Mouse (Mus musculus): ENCODE measurements at regions not wholly inside any gene's neighbourhood (a gene's known extent, or its start where the extent isn't known, plus 50 kb on each side); places are given as distances from the start of the nearest gene placed in this dataset.

- DNase-seq = no peak
Measured at GRCm38 (mm10) chr1:119364901-119365300, 57.1 kb downstream of the Inhbb start.

GRCm38 (mm10) chr1:119358096-119358495 is 64.0 kb downstream of the Inhbb start:
- no peak for DNase-seq

DNA sequence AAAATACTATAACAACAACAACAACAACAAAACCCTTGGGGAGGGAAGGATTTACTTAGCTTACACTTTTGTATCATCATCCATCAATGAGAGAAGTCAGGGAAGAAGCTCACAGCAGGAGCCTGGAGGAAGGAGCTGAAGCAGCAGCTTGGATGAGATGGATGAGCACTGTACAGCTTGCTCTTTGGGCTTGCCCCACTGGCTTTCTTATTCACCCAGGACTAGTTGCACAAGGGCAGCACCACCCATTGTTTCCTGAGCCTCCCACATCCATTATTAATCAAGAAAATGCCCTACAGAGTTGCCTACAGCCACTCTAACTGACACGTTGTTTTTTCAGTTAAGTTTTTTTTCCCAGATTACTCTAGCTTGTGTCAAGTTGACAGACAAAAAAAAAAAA is 65.1 kb downstream of the Inhbb start:
- no peak for DNase-seq

GRCm38 (mm10) chr1:119355456-119355855 is 66.6 kb downstream of the Inhbb start:
- DNase-seq = no peak

DNA sequence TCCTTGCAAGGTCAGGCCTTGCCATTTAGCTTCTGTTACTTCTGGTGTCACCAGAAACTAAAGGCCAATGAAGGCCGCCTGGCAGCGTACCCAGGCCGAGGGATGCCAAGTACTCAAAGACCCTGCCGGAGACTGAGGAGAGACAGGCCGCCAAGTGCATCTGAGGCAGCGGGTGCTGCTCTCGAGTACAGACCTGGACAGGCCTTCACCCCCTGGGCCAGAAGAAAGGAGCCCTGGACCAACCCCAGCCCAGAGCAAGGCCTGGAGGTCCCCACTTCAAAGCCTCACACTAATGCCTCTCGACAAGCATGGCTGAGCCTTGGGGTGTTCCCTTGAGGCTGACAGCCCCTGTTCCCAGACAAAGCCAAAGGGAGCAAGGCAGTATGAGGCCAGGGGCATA is 70.5 kb downstream of the Inhbb start:
- peak; percentile 46 to 70 for DNase-seq

DNA sequence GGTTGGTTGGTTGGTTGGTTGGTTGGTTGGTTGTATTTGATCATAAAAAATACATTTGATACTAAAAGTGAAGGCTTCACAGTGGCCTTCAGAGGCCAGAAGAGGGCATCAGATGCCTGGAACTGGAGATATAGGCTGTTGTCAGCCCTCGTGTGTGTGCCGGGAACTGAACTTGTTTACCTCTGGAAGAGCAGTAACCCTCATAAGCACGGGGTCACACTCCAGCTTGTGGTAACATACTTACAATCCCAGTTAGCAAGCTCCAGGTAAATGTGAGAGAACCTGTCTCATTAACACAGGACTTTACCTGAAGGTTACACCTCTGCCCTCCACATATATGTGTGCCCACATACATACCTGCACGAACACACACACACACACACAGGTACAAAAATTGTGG is 71.2 kb downstream of the Inhbb start:
- no peak for DNase-seq

- DNase-seq = no peak
Measured at GRCm38 (mm10) chr1:119350296-119350695, 71.8 kb downstream of the Inhbb start.

DNA sequence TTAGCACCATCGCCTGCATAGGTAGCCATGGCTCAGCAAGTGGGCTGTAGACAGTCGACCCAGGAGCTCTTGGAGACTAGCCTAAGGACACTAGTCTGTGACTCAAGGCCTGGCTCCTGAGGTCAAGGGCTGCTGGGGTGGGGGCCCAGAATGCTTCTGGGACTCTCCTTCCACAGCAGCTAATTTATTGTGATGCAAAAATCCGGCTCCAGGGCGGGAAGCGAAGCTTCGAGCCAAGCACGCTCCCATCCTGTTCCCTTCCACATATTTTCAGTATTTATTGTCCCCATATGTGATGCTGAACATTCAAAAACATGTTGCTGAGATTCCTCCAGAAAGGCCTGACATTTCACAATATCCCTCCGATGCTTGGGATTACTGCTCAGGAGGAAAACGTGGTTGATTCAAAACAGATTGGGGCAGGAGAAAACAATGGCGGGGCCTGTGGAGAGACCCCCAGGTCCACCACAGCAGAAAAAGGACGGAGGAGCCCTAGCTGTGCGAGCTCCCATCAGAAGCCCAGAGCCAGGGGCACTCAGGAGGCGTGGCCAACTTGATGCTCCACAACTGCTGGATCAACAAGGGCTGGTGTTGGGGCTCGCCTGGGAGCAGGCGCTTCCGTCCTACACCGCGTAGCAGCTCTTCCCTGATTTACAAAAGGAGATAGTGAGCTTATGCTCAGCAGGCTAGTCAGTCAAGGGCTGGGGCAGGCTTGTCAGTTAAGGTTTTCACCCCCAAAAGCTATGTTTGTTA is 73.4 kb downstream of the Inhbb start:
- no peak for DNase-seq

- no peak for DNase-seq
Measured at GRCm38 (mm10) chr1:119347749-119348148, 74.3 kb downstream of the Inhbb start.

DNA sequence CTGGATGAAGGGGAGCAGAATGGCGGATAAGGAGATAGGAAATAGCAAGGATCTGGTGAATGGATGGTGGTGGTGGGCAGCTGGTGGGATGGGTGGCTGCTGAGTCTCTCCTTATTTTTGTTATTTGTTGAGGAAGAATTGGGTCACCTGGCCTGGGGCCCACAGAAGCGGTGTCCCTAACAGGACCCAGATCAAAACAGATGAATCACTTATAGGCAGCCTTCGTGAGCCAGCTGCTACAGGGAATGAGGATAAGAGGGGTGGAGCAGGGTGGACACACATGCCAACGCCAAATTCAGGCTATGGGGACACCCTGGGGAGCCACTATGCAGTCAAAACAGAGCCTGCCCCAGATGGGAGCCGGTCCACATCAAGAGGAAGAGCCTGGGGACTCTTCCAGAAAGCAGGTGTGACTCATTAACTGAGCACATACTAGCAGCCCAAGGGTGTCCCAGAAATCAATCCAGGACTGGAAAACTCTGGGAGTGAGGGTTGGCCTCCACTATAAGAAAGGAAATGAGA is 75.4 kb downstream of the Inhbb start:
- no peak for DNase-seq

DNA sequence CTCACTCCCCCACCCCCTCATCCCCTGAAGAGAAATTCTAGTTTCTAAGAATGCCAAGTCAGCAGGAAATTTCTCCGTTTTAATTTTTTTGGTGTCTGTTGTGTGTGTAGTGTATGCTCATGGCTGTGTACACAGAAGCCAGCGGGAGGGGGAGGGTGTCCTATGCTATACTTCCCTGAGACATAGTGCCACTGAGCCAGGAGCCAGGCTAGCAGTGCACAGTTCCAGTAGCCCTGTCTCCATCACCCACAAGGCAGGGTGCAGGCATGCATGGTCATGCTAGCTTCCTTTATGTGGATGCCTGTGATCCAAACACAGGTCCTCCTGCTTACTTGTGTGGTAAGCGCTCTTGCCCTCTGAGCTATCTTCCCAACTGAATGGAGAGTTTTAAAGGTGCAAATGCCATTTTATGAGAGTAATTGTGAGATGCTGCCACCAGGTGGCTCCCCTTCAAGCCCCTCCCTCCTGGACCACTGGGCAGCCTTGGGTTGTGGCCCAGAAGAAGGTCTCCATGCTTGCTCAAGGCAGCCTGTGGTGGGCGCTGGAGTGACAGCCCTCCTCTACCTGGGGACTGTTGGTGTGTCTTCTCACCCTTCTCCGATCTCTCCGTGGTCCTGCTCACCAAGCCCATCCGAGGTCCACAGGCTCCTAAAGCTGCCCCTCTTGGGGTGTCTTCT is 76.8 kb downstream of the Inhbb start:
- peak; percentile 42 to 46 for DNase-seq

GRCm38 (mm10) chr1:119344046-119344445 is 78.0 kb downstream of the Inhbb start:
- no peak for DNase-seq

GRCm38 (mm10) chr1:119335171-119335570 is 86.9 kb downstream of the Inhbb start:
- no peak for DNase-seq

DNA sequence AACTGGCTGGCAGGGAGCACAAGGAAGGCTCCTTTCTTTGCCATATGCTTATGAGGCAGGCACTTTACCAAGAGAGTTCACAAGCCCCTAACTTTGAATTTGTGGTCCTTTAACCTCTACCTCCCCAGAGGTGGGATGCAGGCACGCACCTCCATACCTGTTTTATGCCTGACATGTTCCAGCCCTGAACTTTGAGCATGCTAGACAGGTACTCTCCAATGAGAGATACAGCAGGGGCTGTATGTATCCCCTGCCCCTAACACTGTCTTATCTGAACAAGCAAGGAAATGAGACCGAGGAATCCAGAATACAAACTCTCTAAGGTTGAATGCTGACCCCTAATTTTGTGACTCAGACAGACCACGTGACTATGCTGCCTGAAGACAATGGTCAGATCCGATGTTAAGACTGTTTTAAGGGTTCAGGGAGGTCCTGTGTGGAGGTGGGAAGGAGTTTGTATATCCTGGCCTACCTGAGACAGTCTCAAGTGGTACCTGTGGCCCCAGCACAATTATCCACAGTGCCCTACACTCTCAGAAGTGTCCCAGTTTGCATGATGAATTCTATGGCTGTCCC is 91.2 kb downstream of the Inhbb start:
- DNase-seq = no peak

DNA sequence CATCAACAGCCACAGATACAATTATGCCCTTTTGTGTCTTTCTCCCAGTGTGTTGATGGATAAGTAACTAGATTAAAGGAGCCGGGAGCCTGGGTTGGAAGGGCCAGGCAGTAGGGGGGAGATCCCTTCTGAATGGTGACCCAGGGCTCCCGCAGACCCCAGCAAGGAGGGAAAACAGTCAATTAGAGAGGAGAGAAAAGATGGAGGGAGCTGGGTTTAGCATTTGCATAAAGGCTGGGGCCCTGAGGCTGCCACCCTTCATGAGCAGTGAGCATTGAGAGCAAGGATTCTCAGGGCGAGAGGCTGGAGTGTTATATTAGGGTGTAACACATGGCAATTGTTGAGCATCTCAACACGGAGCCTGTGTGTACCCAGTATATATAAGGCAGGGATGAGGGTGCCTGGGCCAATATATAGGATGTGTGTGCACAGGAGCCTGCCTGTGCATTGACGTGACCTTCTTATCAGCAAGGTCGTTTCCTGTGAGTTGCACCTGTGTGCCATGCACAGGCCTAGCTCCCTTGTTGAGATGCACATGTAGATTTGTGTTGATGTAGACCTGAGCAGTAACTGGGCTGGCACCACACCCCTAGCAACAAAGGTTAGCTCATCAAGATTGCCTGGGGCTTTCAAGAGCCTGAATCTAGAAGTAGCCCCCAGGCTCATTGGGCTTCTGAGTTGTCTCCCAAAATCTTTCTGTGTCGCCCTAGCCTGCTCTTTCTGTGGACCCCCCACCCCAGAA is 92.2 kb downstream of the Inhbb start:
- no peak for DNase-seq

DNA sequence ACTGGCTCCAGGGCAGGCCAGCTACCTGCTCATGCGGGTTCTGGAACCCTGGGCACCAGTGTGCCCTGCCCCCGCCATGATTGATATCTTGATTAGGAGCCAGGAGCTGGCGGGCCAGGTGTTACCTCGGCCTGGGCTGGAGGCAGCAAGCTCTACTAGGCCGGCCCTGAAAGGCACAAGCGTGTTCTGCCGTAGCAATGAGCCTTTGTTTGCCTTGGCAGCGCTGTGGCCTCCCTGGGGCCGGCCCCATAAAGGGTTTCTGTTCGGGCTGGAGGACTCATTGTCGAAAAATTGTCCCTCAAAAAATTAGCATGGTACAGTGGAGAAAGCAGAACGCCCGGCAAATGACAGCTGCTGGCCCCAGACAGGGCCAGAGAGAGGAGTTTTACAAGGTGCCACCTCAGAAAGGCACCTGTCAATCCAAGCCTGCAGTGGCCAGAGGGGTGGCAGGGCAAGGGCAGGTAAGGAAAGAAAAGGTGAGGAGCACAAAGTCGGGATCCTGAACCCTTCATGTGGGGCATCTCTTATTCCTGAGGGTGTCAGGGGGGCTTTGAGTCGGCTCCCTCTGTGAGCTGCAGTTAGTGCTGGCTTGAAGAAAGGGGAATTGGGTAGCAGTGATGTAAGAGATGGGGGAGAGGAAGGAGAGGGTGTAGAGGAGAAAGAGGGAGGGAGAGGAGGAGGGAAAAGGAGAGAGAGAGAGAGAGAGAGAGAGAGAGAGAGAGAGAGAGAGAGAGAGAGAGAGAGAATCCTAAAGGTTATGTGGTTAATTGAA is 92.9 kb downstream of the Inhbb start:
- DNase-seq = peak; percentile 67 to 76

- no peak for DNase-seq
Measured at GRCm38 (mm10) chr1:119324551-119324950, 97.5 kb downstream of the Inhbb start.

DNA sequence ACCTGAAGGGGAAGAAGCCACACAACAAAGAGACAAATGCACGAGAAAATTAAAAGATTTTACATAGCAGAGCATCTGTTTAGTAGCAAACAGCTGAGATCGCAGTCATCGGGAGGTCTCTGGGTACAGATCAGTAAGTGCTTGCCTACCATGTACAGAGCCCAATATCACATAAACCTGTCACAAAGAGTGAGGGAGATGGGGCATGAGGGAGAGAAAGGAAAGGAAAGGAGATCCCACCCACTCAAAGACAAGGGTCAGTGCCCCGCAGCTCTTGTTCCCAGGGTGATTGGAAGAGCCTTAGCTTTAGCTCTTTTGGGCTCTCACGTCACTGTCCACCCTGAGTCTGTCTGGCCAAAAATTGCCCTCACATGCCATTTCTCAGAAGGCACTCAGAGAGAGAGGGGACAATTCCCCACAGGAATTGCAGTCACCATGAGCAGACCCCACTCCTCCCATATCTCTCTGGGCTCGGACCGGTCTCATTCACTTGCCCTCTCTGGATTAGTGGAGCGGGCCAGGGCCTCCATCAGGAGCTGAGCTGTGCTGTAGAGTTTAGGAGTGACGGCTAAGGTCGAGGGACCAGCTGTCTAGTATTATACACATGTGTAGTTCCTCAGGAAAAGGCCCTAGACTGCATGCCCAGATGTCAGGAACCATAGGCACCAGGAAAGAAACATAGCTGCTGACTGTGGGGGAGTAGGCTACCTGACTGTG is 99.6 kb downstream of the Inhbb start:
- DNase-seq = no peak

DNA sequence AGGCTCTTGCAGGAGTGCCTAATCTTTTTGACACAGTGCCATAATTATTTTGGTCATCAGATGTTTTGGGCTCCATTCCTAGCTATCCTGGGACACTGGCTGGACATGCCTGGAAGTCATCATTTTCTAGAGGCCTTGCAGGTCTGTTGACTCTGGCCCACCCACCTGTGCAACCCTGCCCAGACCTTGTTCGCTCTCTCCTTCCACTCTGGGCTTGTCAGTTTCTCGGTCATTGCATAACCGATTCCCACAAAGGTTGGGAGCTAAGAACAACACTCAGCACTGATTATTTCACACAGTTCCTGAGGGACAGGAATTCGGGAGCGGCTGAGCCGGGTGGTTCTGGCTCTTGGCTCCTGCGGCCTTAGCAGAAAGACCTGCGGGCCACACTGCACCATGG is 100.2 kb downstream of the Inhbb start:
- no peak for DNase-seq

- no peak for DNase-seq
Measured at GRCm38 (mm10) chr1:119317006-119317405, 105.0 kb downstream of the Inhbb start.

DNA sequence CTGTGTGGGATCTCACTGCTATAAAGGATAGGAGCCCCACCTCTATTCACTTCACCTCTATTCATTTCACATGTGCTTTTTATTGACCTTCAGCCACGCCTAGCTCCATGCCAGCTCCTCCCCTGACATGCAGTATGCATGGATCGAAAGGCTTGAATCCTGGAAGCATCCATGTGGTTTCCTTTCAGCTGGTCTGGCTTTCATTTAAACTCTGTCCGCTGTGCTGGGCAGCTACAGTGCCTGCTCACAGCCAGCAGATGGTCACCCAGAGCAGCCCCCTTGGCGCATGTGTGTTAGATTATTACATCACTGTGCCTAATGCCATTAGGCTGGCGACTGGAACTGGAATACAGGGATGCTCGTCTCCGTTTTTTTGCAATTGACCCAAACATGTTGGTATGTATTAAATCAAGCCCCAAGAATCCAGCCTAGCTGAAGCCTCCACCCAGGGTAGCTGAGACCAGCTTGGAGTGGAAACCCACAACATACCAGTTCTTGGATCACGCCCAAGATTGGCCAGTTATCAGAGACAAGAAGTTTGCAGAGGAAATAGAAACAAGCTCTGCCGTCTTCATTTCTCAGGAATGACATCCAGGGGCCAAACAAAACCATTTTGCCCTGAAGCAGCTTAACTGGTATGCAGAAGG is 113.2 kb downstream of the Inhbb start:
- DNase-seq = peak; percentile 78 to 83

All from cerebellum, postnatal 10 days (tissue).